Mouse (Mus musculus) MEL (cell line): ENCODE measurements around the gene Rsg1. TPM values are rescaled to one million over a fixed set of nuclear protein-coding genes. Genes with fewer than 3 reads are reported as not detected.

Experiments
- DNase-seq: peaks from one replicate; pipeline ENCODE4 v3.0.0; 2011; ENCODE audit warnings: low read depth, low spot score
- H3K27ac ChIP-seq: 2 replicates; pipeline ENCODE4 v1.5.1; 2012; ENCODE audit warnings: low read depth, mild to moderate bottlenecking, control low read depth, low read length, moderate library complexity; ENCODE audit not compliant: control insufficient read depth
- H3K27me3 ChIP-seq, 2 experiments: fragments of 150-350 bp in 1 of 2; sonication (generic) in 1 of 2; 2 replicates each; pipeline ENCODE4 v1.6.1; 2012; ENCODE audit warnings: low read length in 2 of 2, mild to moderate bottlenecking in 2 of 2, improper control_type of control experiment in 1 of 2, moderate library complexity in 1 of 2; ENCODE audit not compliant: insufficient read depth in 2 of 2, control insufficient read depth in 1 of 2
- H3K36me3 ChIP-seq, 2 experiments: 2 replicates each; pipeline ENCODE4 v1.6.1; 2012 to 2014; ENCODE audit warnings: low read length in 2 of 2, improper control_type of control experiment in 1 of 2, inconsistent platforms in 1 of 2, mild to moderate bottlenecking in 1 of 2; ENCODE audit not compliant: insufficient read depth in 2 of 2, control insufficient read depth in 1 of 2
- H3K4me1 ChIP-seq, 2 experiments: fragments of 150-350 bp in 1 of 2; sonication (generic) in 1 of 2; 2 replicates each; pipeline ENCODE4 v1.6.1; 2012; ENCODE audit warnings: low read length in 2 of 2, improper control_type of control experiment in 1 of 2, mild to moderate bottlenecking in 1 of 2; ENCODE audit not compliant: insufficient read depth in 2 of 2, control insufficient read depth in 1 of 2
- H3K4me3 ChIP-seq, 2 experiments: fragments of 150-350 bp in 1 of 2; sonication (generic) in 1 of 2; 2 replicates each; pipeline ENCODE4 v1.5.1; 2012; ENCODE audit warnings: low read depth in 2 of 2, low read length in 2 of 2, mild to moderate bottlenecking in 2 of 2, moderate library complexity in 2 of 2, control low read depth in 1 of 2, improper control_type of control experiment in 1 of 2; ENCODE audit not compliant: control insufficient read depth in 1 of 2, insufficient read depth in 1 of 2
- H3K79me2 ChIP-seq: 2 replicates; pipeline ENCODE4 v1.6.1; 2012; ENCODE audit warnings: mild to moderate bottlenecking, low read length, moderate library complexity; ENCODE audit not compliant: control insufficient read depth, poor library complexity, insufficient read depth
- H3K9ac ChIP-seq: 2 replicates; pipeline ENCODE4 v1.6.1; 2012; ENCODE audit warnings: low read depth, mild to moderate bottlenecking, control low read depth, low read length, moderate library complexity; ENCODE audit not compliant: control insufficient read depth, poor library complexity, severe bottlenecking
- H3K9me3 ChIP-seq: fragments of 150-350 bp; sonication (generic); replicated peaks from 2 replicates; pipeline ENCODE4 v1.6.1; 2012; ENCODE audit warnings: mild to moderate bottlenecking, low read length, improper control_type of control experiment, moderate library complexity; ENCODE audit not compliant: insufficient read depth
- CTCF ChIP-seq, 3 experiments: IDR thresholded peaks in 2 of 3; conservative IDR thresholded peaks in 1 of 3; 2 replicates each; pipeline ENCODE4 v1.5.1; 2011 to 2012; ENCODE audit warnings: low read length in 3 of 3, low read depth in 2 of 3, mild to moderate bottlenecking in 2 of 3, improper control_type of control experiment in 1 of 3, inconsistent platforms in 1 of 3, mixed read lengths in 1 of 3, moderate library complexity in 1 of 3; ENCODE audit not compliant: control insufficient read depth in 1 of 3, insufficient read depth in 1 of 3, poor library complexity in 1 of 3, severe bottlenecking in 1 of 3
- ELF1 ChIP-seq: IDR thresholded peaks from 2 replicates; pipeline ENCODE4 v1.6.1; 2014; ENCODE audit warnings: low read depth, mild to moderate bottlenecking, inconsistent platforms, low read length, improper control_type of control experiment, moderate library complexity
- EP300 ChIP-seq, 2 experiments: IDR thresholded peaks; 2 replicates each; pipeline ENCODE4 v1.6.1; 2011; ENCODE audit warnings: improper control_type of control experiment in 2 of 2, low read length in 2 of 2, low read depth in 1 of 2, mild to moderate bottlenecking in 1 of 2
- GATA1 ChIP-seq: IDR thresholded peaks from 2 replicates; pipeline ENCODE4 v1.6.1; 2011; ENCODE audit warnings: low read depth, low read length, improper control_type of control experiment
- JUND ChIP-seq: IDR thresholded peaks from 2 replicates; pipeline ENCODE4 v1.6.1; 2011; ENCODE audit warnings: low read depth, mild to moderate bottlenecking, improper control_type of control experiment, low read length
- KAT2A ChIP-seq: conservative IDR thresholded peaks from 2 replicates; pipeline ENCODE4 v1.6.1; 2012; ENCODE audit warnings: low read depth, low read length, improper control_type of control experiment, inconsistent platforms
- MAX ChIP-seq: IDR thresholded peaks from 2 replicates; pipeline ENCODE4 v1.6.1; 2011; ENCODE audit warnings: low read length, improper control_type of control experiment
- MXI1 ChIP-seq: IDR thresholded peaks from 2 replicates; pipeline ENCODE4 v1.6.1; 2011; ENCODE audit warnings: mild to moderate bottlenecking, low read depth, low read length, improper control_type of control experiment
- MYC ChIP-seq: IDR thresholded peaks from 2 replicates; pipeline ENCODE4 v1.6.1; 2011; ENCODE audit warnings: low read depth, mild to moderate bottlenecking, low read length, improper control_type of control experiment, moderate library complexity
- NRF1 ChIP-seq: IDR thresholded peaks from 2 replicates; pipeline ENCODE4 v1.6.1; 2014; ENCODE audit warnings: low read depth, mild to moderate bottlenecking, inconsistent platforms, low read length, improper control_type of control experiment, moderate library complexity; ENCODE audit not compliant: poor library complexity, insufficient read depth, severe bottlenecking
- POLR2AphosphoS2 ChIP-seq: IDR thresholded peaks from 2 replicates; pipeline ENCODE4 v1.6.1; 2011; ENCODE audit warnings: low read length, improper control_type of control experiment
- SIN3A ChIP-seq: IDR thresholded peaks from 2 replicates; pipeline ENCODE4 v1.6.1; 2012; ENCODE audit warnings: low read length, improper control_type of control experiment, inconsistent platforms
- USF2 ChIP-seq, 2 experiments: IDR thresholded peaks; 2 replicates each; pipeline ENCODE4 v1.6.1; 2011 to 2012; ENCODE audit warnings: improper control_type of control experiment in 2 of 2, low read length in 2 of 2, borderline replicate concordance in 1 of 2, inconsistent platforms in 1 of 2, low read depth in 1 of 2, mild to moderate bottlenecking in 1 of 2; ENCODE audit not compliant: insufficient read depth in 1 of 2
- ZC3H11A ChIP-seq: IDR thresholded peaks from 2 replicates; pipeline ENCODE4 v1.6.1; 2012; ENCODE audit warnings: low read depth, mild to moderate bottlenecking, inconsistent platforms, low read length, improper control_type of control experiment
- polyA plus RNA-seq, 2 experiments: library from polyadenylated mRNA; stranded (reverse) in 1 of 2; unstranded in 1 of 2; fragments of >175 nt in 1 of 2; fragments of >200 nt in 1 of 2; gene quantifications; 2 replicates each; pipeline versions ENCODE4 v1.2.1 to v1.2.4; 2012; ENCODE audit warnings: low replicate concordance in 2 of 2, low read depth in 1 of 2; ENCODE audit not compliant: insufficient read length in 2 of 2, insufficient read depth in 1 of 2, missing spikeins in 1 of 2
- total RNA-seq: library from RNA; depleted of rRNA; stranded (reverse); fragments of 300-350 nt; gene quantifications from 2 replicates; pipeline ENCODE4 v1.2.3, GENCODE M21; 2012

The Rsg1 gene
- total and polyA plus RNA-seq, 3 experiments: 4.8 to 5.8 TPM; not detected in 1

DNA sequence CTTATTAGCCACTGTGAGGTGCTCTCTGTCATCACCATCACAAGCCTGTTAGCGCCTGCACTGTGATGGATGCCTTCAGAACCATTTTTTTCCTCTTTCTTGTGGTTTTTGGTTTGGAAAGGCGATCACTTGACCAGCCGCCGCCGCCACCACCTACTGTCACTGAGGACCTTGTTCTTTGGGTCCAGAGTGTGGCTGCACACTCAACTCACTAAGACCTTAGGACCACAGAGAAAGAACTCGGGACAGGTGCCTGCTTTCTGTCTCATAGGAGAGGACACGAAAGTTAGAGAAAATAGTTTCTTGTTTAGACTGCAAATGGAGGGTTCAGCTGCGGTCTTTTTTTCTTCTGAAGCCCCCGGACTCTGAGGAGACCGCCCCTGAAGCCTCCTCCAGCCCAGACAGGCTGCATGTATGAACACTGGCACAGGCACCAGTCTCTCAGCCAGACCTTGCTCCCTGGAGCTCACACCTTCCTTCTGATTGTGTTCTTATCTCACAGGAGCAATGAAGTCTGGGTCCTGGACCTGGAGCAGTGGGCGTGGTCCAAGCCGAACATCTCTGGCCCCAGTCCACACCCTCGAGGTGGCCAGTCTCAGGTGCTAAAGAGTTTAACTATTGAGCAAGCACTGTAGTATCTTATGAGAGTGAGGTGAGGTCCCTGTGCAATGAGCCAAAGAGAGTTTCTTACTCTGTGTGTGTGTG lies 16.6 kb upstream of the Rsg1 start:
- H3K4me3 ChIP-seq: no peak overlapping the region
- H3K9ac ChIP-seq: no peak overlapping the region
- no peak overlapping the region for H3K27ac ChIP-seq
- H3K79me2 ChIP-seq: no peaks in the 10 kb centered on the region
- TF ChIP-seq EP300 (IDR thresholded peaks at IDR 0.05; ENCODE audit: low read depth in 1 of 2, low read length in 2 of 2): no peak
- no peak for TF ChIP-seq ZC3H11A
- no peak for TF ChIP-seq ELF1
- TF ChIP-seq MXI1: no peak
- no peak for TF ChIP-seq NRF1
- TF ChIP-seq MAX: no peak
- no peak for TF ChIP-seq JUND
- TF ChIP-seq POLR2AphosphoS2: no peak
- no peak for TF ChIP-seq KAT2A
- no peak for TF ChIP-seq USF2 (IDR thresholded peaks at IDR 0.05; ENCODE audit: borderline replicate concordance in 1 of 2, insufficient read depth in 1 of 2, low read depth in 1 of 2, low read length in 2 of 2)
- no peak for TF ChIP-seq MYC
- H3K27me3 ChIP-seq: no peaks in the 10 kb centered on the region
- H3K9me3 ChIP-seq: no peaks in the 10 kb centered on the region
- no peaks in the 10 kb centered on the region for H3K4me1 ChIP-seq
- no peak for DNase-seq
- H3K36me3 ChIP-seq: peaks cover 0 to 11% of the 10 kb centered on the region in 2 experiments; a peak in 2 of 4 replicates

DNA sequence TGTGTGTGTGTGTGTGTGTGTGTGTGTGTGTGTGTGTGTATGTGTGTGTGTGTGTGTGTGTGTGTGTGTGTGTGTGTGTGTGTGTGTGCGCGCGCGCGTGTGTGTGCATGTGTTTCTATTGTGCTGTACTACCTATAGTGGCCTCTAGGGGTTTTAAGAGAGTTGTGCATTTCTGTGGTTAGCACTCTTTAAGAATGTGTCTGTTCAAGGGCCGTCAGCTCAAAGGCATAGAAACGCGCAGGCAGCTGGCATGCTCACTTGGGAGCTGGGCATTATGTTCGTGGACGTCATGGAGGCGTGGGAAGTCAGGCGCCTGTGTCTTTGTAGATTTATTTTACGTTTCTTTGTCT lies 16.1 kb upstream of the Rsg1 start:
- peak; percentile 16 for DNase-seq
- H3K9ac ChIP-seq: no peak overlapping the region
- no peaks in the 10 kb centered on the region for H3K27me3 ChIP-seq
- H3K36me3 ChIP-seq: peaks cover 0 to 11% of the 10 kb centered on the region in 2 experiments; a peak in 2 of 4 replicates
- no peak overlapping the region for H3K4me3 ChIP-seq
- no peak overlapping the region for H3K27ac ChIP-seq
- no peaks in the 10 kb centered on the region for H3K4me1 ChIP-seq
- no peaks in the 10 kb centered on the region for H3K9me3 ChIP-seq
- no peaks in the 10 kb centered on the region for H3K79me2 ChIP-seq
- TF ChIP-seq GATA1 (no peak), SIN3A (no peak), MYC (no peak), CTCF (IDR thresholded peaks at IDR 0.05 in 2 of 3, conservative IDR thresholded peaks at IDR 0.05 in 1 of 3; ENCODE audit: control insufficient read depth in 1 of 3, insufficient read depth in 1 of 3, low read depth in 2 of 3, low read length in 3 of 3, poor library complexity in 1 of 3, severe bottlenecking in 1 of 3) (peak in 1 of 3 experiments; percentile 16; a peak in 1 of 6 replicates), USF2 (IDR thresholded peaks at IDR 0.05; ENCODE audit: borderline replicate concordance in 1 of 2, insufficient read depth in 1 of 2, low read depth in 1 of 2, low read length in 2 of 2) (no peak)
